In the genomic region with DNA sequence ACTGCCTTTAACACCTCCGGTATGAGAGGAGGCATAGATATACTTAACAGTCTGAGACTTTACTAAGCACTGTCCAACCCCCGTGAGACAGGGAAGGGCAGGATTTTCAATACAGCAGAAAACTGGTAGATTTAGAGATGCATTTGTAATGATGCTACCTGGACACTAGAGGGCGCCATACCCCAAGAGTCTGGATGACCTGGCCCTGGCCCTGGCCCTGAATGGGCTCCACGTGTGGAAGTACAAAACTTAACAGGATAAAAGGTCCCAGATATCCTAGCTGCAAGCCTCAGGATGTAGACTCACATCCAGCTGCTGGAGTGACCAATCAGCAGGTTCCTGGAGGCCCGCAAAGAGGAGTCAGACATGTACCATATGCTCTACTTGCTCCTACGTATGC, we compare ENCODE assay signal across 9 mouse cellular contexts.
A peak's percentile ranks its signal among the peaks of the same experiment; 100 is the strongest.
DNase-seq lines count a peak whose midpoint lies in the region; ATAC-seq and TF ChIP-seq lines count a peak whose summit lies in the region.
"Had no signal": no experiment of that assay in that cellular context is flagged by ENCODE, and none has a peak within 500 bp of the region (broad histone marks: within the 10 kb centered on the region; RNA-seq: fewer than 3 reads in every experiment).

No protein-coding gene starts in this region.

- no peak overlapping the region for H3K9ac ChIP-seq in forebrain, embryonic 16.5 days (replicated peaks; ENCODE audit: low read depth, low read length)
- H3K9ac ChIP-seq: neural tube, embryonic 13.5 days had no signal

- intact Hi-C loops in left cerebral cortex, postnatal 14 days (cut with DNase I), result loop anchor here (5.0 to 10.0 kb wide), 3 partner anchors 112 to 639 kb away; no protein-coding TSS in a partner anchor

- peak; percentile 34 for DNase-seq in gastrocnemius, postnatal 10 days
- no peak for DNase-seq in gastrocnemius, adult 8-10 months (ENCODE audit: low spot score in 2 of 2)
- no peak for DNase-seq in testis, postnatal 14 days (ENCODE audit: low spot score)
- no peak for DNase-seq in left cerebral cortex, postnatal 14 days (ENCODE audit: low spot score in 2 of 2)

- no peak for TF ChIP-seq POLR2A in testis, adult 2 months (IDR thresholded peaks at IDR 0.05; ENCODE audit: control insufficient read depth, low read depth, low read length)
- no peak for TF ChIP-seq POLR2A in cortical plate, adult 2 months (IDR thresholded peaks at IDR 0.05; ENCODE audit: extremely low read depth, insufficient read depth, low read length)

- H3K36me3 ChIP-seq in testis, adult 2 months (ENCODE audit: control insufficient read depth, insufficient read depth, low read length), result no peaks in the 10 kb centered on the region
- H3K36me3 ChIP-seq in forebrain, embryonic 16.5 days (ENCODE audit: control insufficient read depth, insufficient read depth), result no peaks in the 10 kb centered on the region
- H3K36me3 ChIP-seq: neural tube, embryonic 13.5 days had no signal

- peak; percentile 85; the same call in 1 of the 2 replicates for TF ChIP-seq CTCF in testis, adult 2 months (IDR thresholded peaks at IDR 0.05; ENCODE audit: control insufficient read depth, insufficient read depth, insufficient replicate concordance, low read depth, low read length)
- peak; percentile 60 for TF ChIP-seq CTCF in cortical plate, adult 2 months (IDR thresholded peaks at IDR 0.05; ENCODE audit: extremely low read depth, insufficient read depth, low read length)

- H3K4me2 ChIP-seq in forebrain, embryonic 16.5 days (ENCODE audit: low read length), result no peak overlapping the region
- H3K4me2 ChIP-seq: neural tube, embryonic 13.5 days had no signal

- ATAC-seq in megakaryocyte progenitor cell, adult 5-6 weeks (replicated peaks; ENCODE audit: poor library complexity), result 0 out of 2 replicates have a peak, but pooled peaks have one; percentile 21
- ATAC-seq in forebrain, embryonic 16.5 days, result no peak

- peaks cover 8% of the 10 kb centered on the region for H3K4me1 ChIP-seq in testis, adult 2 months (ENCODE audit: control insufficient read depth, insufficient read depth, low read length)
- 0 out of 2 replicates have a peak, but pooled peaks cover 1% of the 10 kb centered on the region for H3K4me1 ChIP-seq in cortical plate, adult 2 months (ENCODE audit: control insufficient read depth, insufficient read depth, low read length)
- H3K4me1 ChIP-seq in forebrain, embryonic 16.5 days (replicated peaks; ENCODE audit: control insufficient read depth, insufficient read depth, low read length), result peaks cover 52% of the 10 kb centered on the region

- no peaks in the 10 kb centered on the region for H3K27me3 ChIP-seq in testis, adult 2 months (ENCODE audit: control insufficient read depth, insufficient read depth, low read length)
- no peaks in the 10 kb centered on the region for H3K27me3 ChIP-seq in forebrain, embryonic 16.5 days (replicated peaks; ENCODE audit: control insufficient read depth, insufficient read depth, low read length)
- H3K27me3 ChIP-seq: neural tube, embryonic 13.5 days had no signal

- no peak overlapping the region for H3K27ac ChIP-seq in testis, adult 2 months (ENCODE audit: control insufficient read depth, insufficient read depth, low read depth, low read length)
- H3K27ac ChIP-seq in cortical plate, adult 2 months (ENCODE audit: insufficient read depth, low read length), result no peak overlapping the region
- H3K27ac ChIP-seq in forebrain, embryonic 16.5 days (ENCODE audit: low read length), result no peak overlapping the region

- WGBS in forebrain, embryonic 16.5 days, result 27% methylated on average over 6 of the region's 6 CpGs

- no peak overlapping the region for H3K4me3 ChIP-seq in testis, adult 2 months (ENCODE audit: control insufficient read depth, low read depth, low read length)
- H3K4me3 ChIP-seq in cortical plate, adult 2 months (ENCODE audit: insufficient read depth, low read length), result no peak overlapping the region
- no peak overlapping the region for H3K4me3 ChIP-seq in forebrain, embryonic 16.5 days (replicated peaks; ENCODE audit: low read length)
- H3K4me3 ChIP-seq: neural tube, embryonic 13.5 days had no signal

- no peaks in the 10 kb centered on the region for H3K9me3 ChIP-seq in forebrain, embryonic 16.5 days (ENCODE audit: control insufficient read depth, low read length)
- H3K9me3 ChIP-seq: neural tube, embryonic 13.5 days had no signal
